Mouse (Mus musculus) thymus, adult 2 months (tissue): ENCODE measurements around the gene Ttc39b.

Experiments used
- CTCF ChIP-seq: fragments of 200-500 bp; IDR thresholded peaks from 2 replicates; pipeline ENCODE4 v1.5.1; 2012; ENCODE audit warnings: mild to moderate bottlenecking, control low read depth, low read length, moderate library complexity, borderline replicate concordance; ENCODE audit not compliant: control insufficient read depth, poor library complexity, insufficient read depth; ENCODE audit errors: extremely low read depth
- POLR2A ChIP-seq: fragments of 200-500 bp; IDR thresholded peaks from 2 replicates; pipeline ENCODE4 v1.6.1; 2012; ENCODE audit warnings: mild to moderate bottlenecking, low read length, control low read depth, moderate library complexity; ENCODE audit not compliant: control insufficient read depth, poor library complexity, insufficient read depth; ENCODE audit errors: extremely low read depth

- TF ChIP-seq CTCF (no peak), POLR2A (no peak)
These were observed 20.9 kb downstream of the Ttc39b start for GRCm38 (mm10) chr4:83302887-83303827.
